Mouse (Mus musculus) kidney, embryonic 14.5 days (tissue): ENCODE data around the gene Fam171a1. TPM values are rescaled to one million over a fixed set of nuclear protein-coding genes. Genes with fewer than 3 reads are reported as not detected.

Source experiments
- ATAC-seq: fragments of 200-750 bp; cut with Nextera tagmentation; 2 replicates; pipeline ENCODE4 v1.8.0; 2017; ENCODE audit warnings: moderate number of reproducible peaks, mild to moderate bottlenecking, moderate TSS enrichment, moderate library complexity; ENCODE audit not compliant: low FRiP score, low TSS enrichment
- H3K27ac ChIP-seq: fragments of 300-500 bp; sonication (generic); 2 replicates; pipeline ENCODE4 v1.5.1; 2014; ENCODE audit warnings: low read depth, mild to moderate bottlenecking, low read length, moderate library complexity, mixed read lengths
- H3K27me3 ChIP-seq: fragments of 300-500 bp; sonication (generic); 2 replicates; pipeline ENCODE4 v1.6.1; 2014; ENCODE audit warnings: mild to moderate bottlenecking, low read length; ENCODE audit not compliant: control insufficient read depth, insufficient read depth
- H3K36me3 ChIP-seq: fragments of 300-500 bp; sonication (generic); 2 replicates; pipeline ENCODE4 v1.6.1; 2014; ENCODE audit warnings: low read length, mixed read lengths; ENCODE audit not compliant: control insufficient read depth, insufficient read depth
- H3K4me1 ChIP-seq: fragments of 300-500 bp; sonication (generic); 2 replicates; pipeline ENCODE4 v1.6.1; 2014; ENCODE audit warnings: low read length, mixed read lengths; ENCODE audit not compliant: control insufficient read depth, insufficient read depth
- H3K4me2 ChIP-seq: fragments of 300-500 bp; sonication (generic); replicated peaks from 2 replicates; pipeline ENCODE4 v1.6.1; 2014; ENCODE audit warnings: low read depth, mild to moderate bottlenecking, low read length
- H3K4me3 ChIP-seq: fragments of 300-500 bp; sonication (generic); 2 replicates; pipeline ENCODE4 v1.5.1; 2014; ENCODE audit warnings: mild to moderate bottlenecking, low read length
- H3K9ac ChIP-seq: fragments of 300-500 bp; sonication (generic); 2 replicates; pipeline ENCODE4 v1.6.1; 2014; ENCODE audit warnings: low read depth, mild to moderate bottlenecking, low read length, moderate library complexity
- H3K9me3 ChIP-seq: fragments of 300-500 bp; sonication (generic); 2 replicates; pipeline ENCODE4 v1.6.1; 2016; ENCODE audit warnings: low read length; ENCODE audit not compliant: control insufficient read depth
- WGBS: fragments of 180-500 bp; shearing (Covaris S2); extraction: QIAGEN DNeasy Blood & Tissue Kit; methylation state at CpG from one replicate; pipeline ENCODE4 v1.1.7; 2014; 5-methylcytosine and 5-hydroxymethylcytosine counted together
- polyA plus RNA-seq: library from polyadenylated mRNA; unstranded; fragments of >200 nt; fragmentation: Nextera tagmentation; extraction: Ambion mirVana; gene quantifications from 2 replicates; pipeline ENCODE4 v1.2.1, GENCODE M21; 2014

Gene Fam171a1
- polyA plus RNA-seq, 1 experiment from 2014 or later = 55.7 TPM

GRCm38 (mm10) chr2:3157661-3158344 lies 43.8 kb downstream of the Fam171a1 start:
- peaks cover 8% of the 10 kb centered on the region; the same call in 1 of the 2 replicates for H3K4me1 ChIP-seq
- no peak overlapping the region for H3K4me3 ChIP-seq
- no peaks in the 10 kb centered on the region for H3K9me3 ChIP-seq
- WGBS = 64% methylated on average over 10 of the region's 10 CpGs
- H3K9ac ChIP-seq = no peak overlapping the region
- no peak for ATAC-seq
- H3K27me3 ChIP-seq = no peaks in the 10 kb centered on the region
- H3K36me3 ChIP-seq = no peaks in the 10 kb centered on the region
- no peak overlapping the region for H3K4me2 ChIP-seq
- no peak overlapping the region for H3K27ac ChIP-seq

DNA sequence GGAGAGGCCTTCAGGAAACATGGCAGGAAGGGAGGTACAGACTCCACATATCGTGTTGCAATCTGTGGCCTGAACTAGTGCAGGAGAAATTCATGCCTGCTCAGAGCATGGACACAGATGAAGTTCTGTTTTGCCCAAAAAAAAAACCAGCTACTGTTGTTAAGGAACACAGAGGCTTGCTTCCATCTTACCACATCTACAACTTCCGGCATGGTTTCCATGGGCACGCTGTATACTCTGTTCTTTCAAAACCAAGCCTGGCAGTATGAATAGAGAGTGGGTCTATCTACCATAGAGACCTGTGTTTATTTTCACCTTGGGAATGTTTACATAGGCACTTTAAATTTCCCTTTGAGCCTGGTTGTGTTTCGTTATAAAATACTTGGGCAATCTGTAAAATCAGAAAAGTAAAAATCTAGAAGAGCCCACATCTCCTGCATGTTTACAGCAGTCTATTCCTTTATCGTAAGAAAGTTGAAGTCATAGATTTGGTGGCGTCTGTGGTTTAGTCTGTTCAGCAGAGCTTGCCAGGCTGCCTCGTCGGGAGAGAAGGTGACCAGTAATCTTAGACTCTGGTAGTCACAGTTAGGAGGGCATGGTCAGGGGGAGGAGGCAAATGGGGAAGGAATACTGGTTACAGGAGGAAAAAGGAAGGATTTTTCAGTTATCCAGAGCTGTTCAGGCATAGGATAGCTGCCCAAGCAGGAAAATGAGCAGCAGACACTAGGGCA lies 44.8 kb downstream of the Fam171a1 start:
- Histone ChIP-seq H3K4me1 (peaks cover 8% of the 10 kb centered on the region; the same call in 1 of the 2 replicates), H3K9ac (no peak overlapping the region), H3K4me3 (no peak overlapping the region), H3K36me3 (no peaks in the 10 kb centered on the region), H3K27me3 (no peaks in the 10 kb centered on the region), H3K4me2 (no peak overlapping the region), H3K27ac (no peak overlapping the region), H3K9me3 (no peaks in the 10 kb centered on the region)
- 61% methylated on average over 8 of the region's 8 CpGs for WGBS
- ATAC-seq = no peak; the same call in 1 of the 2 replicates

- Histone ChIP-seq H3K4me2 (no peak overlapping the region), H3K36me3 (no peaks in the 10 kb centered on the region), H3K9me3 (no peaks in the 10 kb centered on the region), H3K27me3 (no peaks in the 10 kb centered on the region), H3K4me3 (no peak overlapping the region), H3K4me1 (peaks cover 8% of the 10 kb centered on the region; the same call in 1 of the 2 replicates), H3K9ac (no peak overlapping the region), H3K27ac (no peak overlapping the region)
- WGBS = 13% methylated on average over 1 of the region's 1 CpGs
- ATAC-seq = no peak
Observed at GRCm38 (mm10) chr2:3161578-3161977, 47.6 kb downstream of the Fam171a1 start.

DNA sequence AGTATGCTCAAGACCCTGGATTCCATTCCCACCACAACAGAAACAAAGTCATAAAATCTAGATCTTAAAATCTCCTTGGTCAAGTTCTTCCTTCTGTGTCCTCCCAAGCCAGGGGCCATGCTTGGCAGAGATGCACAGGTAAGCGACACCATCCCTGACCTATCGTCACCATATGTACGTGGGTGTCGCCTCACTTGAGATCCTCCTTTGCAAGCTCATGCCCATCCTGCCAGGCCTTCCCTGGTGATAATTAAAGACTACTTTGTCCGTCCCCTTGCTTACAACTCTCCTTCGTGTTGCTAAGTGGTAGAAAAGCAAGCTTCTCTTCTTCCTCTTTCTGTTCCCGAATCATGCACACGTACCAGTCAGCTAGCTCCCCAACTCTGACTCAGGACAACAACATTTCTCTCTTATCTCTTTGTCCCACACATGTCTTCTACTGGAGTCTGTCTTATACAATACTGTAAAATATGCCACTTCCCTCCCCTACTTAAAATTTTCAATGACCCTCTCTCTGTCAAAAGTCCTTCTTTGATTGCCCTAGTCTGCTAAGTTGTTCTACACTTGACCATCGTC lies 49.6 kb downstream of the Fam171a1 start:
- H3K9me3 ChIP-seq = no peaks in the 10 kb centered on the region
- WGBS = 86% methylated on average over 9 of the region's 9 CpGs

GRCm38 (mm10) chr2:3165037-3165600 lies 51.1 kb downstream of the Fam171a1 start:
- Histone ChIP-seq H3K36me3 (no peaks in the 10 kb centered on the region), H3K27ac (no peak overlapping the region), H3K9me3 (no peaks in the 10 kb centered on the region), H3K9ac (no peak overlapping the region), H3K4me1 (no peaks in the 10 kb centered on the region), H3K27me3 (no peaks in the 10 kb centered on the region), H3K4me3 (no peak overlapping the region), H3K4me2 (no peak overlapping the region)
- no peak for ATAC-seq
- WGBS = 89% methylated on average over 8 of the region's 8 CpGs

More for the DNA sequence above, 49.6 kb downstream of the Fam171a1 start:
- peaks cover 2% of the 10 kb centered on the region; the same call in 1 of the 2 replicates for H3K4me1 ChIP-seq
- no peaks in the 10 kb centered on the region for H3K27me3 ChIP-seq
- H3K4me3 ChIP-seq = no peak overlapping the region
- no peak overlapping the region for H3K9ac ChIP-seq
- no peaks in the 10 kb centered on the region for H3K36me3 ChIP-seq
- ATAC-seq = no peak
- H3K27ac ChIP-seq = no peak overlapping the region
- H3K4me2 ChIP-seq = no peak overlapping the region

GRCm38 (mm10) chr2:3165890-3166605 lies 52.0 kb downstream of the Fam171a1 start:
- ATAC-seq = no peak
- Histone ChIP-seq H3K36me3 (no peaks in the 10 kb centered on the region), H3K9me3 (no peaks in the 10 kb centered on the region), H3K9ac (no peak overlapping the region), H3K27me3 (no peaks in the 10 kb centered on the region), H3K27ac (no peak overlapping the region), H3K4me3 (no peak overlapping the region), H3K4me2 (no peak overlapping the region), H3K4me1 (no peaks in the 10 kb centered on the region; the same call in 1 of the 2 replicates)
- WGBS = 67% methylated on average over 7 of the region's 7 CpGs

GRCm38 (mm10) chr2:3168719-3169402 lies 54.8 kb downstream of the Fam171a1 start:
- Histone ChIP-seq H3K36me3 (no peaks in the 10 kb centered on the region), H3K4me2 (no peak overlapping the region), H3K9ac (no peak overlapping the region), H3K4me1 (no peaks in the 10 kb centered on the region; the same call in 1 of the 2 replicates), H3K9me3 (no peaks in the 10 kb centered on the region), H3K4me3 (no peak overlapping the region), H3K27me3 (no peaks in the 10 kb centered on the region), H3K27ac (no peak overlapping the region)
- WGBS = 90% methylated on average over 14 of the region's 14 CpGs
- no peak for ATAC-seq

DNA sequence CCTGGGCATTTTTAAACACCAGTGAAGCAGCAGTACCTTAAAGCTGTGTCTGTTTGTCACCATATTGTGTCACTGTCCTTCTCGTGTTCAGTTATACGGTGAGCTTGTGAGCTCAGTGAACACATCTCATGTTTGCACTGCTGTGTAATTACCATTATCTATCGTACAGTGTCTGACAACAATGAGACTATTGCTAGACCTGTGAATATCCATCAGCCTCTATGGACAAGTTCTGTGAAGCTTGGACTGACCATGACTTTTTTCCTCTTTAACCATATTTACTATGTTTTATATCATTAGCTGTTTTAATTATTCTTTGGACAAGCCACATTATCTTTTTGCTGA lies 55.4 kb downstream of the Fam171a1 start:
- no peaks in the 10 kb centered on the region; the same call in 1 of the 2 replicates for H3K4me1 ChIP-seq
- no peaks in the 10 kb centered on the region for H3K9me3 ChIP-seq
- H3K4me2 ChIP-seq = no peak overlapping the region
- 90% methylated on average over 3 of the region's 3 CpGs for WGBS
- H3K27me3 ChIP-seq = no peaks in the 10 kb centered on the region
- H3K36me3 ChIP-seq = no peaks in the 10 kb centered on the region
- no peak overlapping the region for H3K9ac ChIP-seq
- H3K4me3 ChIP-seq = no peak overlapping the region
- ATAC-seq = no peak
- no peak overlapping the region for H3K27ac ChIP-seq
